Mouse (Mus musculus): ENCODE measurements at regions not wholly inside any gene's neighbourhood (a gene's known extent, or its start where the extent isn't known, plus 50 kb on each side); places are given as distances from the start of the nearest gene placed in this dataset.

GRCm38 (mm10) chr2:106454310-106454974, 238.6 kb upstream of the Mpped2 start:
- intact Hi-C loops (cut with DNase I): no loop called here
- peak in 1 of 2 experiments; percentile 39 for DNase-seq (ENCODE audit: low spot score in 2 of 2)

- no peak for DNase-seq (ENCODE audit: low spot score in 2 of 2)
- intact Hi-C loops (cut with DNase I): no loop called here
These were observed 238.0 kb upstream of the Mpped2 start for GRCm38 (mm10) chr2:106455039-106455438.

DNA sequence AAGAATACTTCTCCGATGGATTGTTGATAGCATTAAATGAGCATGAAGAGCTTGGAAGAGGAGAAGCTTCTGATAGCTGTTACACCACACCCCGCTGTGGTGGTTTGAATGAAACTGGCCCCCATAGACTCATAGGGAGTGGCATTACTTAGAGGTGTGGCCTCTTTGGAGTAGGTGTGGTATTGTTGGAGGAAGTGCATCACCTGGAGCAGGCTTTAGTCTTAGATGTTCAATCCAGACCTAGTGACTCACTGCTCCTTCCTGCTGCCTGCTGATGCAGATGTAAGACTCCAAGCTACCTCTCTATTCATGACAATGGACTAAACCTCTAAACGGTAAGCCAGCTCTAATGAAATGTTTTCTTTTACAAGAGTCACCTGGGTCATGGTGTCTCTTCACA, 237.1 kb upstream of the Mpped2 start:
- intact Hi-C loops (cut with DNase I): no loop called here
- DNase-seq (ENCODE audit: low spot score in 2 of 2): no peak

DNA sequence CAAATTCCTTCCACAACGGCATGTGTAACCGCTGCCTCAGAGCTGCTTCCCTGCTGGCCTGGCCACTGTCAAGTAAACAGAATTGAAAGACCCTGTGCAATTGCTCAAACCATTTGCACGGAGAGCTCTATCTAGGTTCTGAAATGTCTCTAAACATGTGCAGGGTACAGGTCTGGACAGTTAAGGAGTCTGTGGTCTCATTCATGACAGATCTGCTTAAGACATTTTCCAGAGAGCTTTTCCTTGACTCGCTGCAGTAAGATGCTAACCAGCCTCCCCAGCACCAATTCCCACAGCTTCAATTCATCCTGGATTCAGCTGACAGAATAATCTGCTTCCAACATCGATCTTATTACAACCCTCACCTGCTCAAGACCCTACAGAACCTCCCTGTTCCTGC, 235.1 kb upstream of the Mpped2 start:
- intact Hi-C loops (cut with DNase I): no loop called here
- no peak for DNase-seq (ENCODE audit: low spot score in 2 of 2)

GRCm38 (mm10) chr2:106461021-106461420, 232.0 kb upstream of the Mpped2 start:
- no peak for DNase-seq (ENCODE audit: low spot score in 2 of 2)
- intact Hi-C loops (cut with DNase I): no loop called here

DNA sequence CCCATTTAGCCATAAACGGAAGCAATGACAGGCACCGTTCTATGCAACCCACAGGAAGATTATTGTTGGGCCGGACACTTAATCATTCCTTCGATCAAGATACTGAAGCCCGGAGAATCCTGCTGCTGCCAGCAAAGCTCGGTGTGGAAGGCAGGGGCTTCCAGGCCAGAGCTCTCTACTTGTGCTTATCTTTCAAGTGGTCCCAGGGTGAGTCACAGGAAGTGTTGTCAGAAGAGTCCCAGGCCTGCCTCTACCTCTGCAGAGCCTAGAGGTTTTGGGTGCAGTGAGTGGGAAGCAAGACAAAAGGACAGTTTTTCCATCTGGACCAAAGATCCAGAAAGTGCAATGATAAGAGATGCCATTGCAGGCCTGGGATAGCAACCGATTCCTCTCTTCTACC, 231.6 kb upstream of the Mpped2 start:
- DNase-seq (ENCODE audit: low spot score in 2 of 2): no peak
- intact Hi-C loops (cut with DNase I): no loop called here

DNA sequence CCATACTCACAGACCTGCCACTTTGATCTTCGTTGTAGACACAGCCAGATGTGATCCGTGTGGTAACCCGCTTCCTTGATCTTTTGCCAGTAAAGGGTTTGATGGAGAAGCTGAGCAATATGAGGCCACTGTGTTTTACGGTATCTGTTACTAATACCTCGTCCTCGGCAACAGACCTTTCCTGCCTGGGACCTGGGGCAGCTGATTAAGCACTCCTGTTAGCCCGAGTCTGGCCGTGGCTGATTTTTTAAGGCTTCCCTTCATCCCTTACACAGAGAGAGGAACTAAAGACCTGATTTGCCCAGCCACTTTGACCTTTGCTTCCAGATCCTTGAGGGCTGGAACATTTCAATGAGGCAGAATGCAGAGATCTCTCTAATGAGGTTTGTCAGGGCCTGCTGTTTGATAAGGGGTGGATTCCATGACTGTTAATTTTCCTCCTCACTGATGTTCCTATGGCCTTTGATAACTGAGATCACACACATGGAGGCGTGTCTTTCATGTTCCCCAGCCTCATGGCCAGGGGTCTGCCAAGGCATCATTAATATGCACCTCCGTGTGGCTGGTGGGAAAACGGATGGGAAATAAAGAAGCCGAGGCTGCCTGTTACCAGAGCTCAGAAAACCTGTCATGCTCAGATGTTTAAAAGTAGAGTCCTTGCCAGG, 231.0 kb upstream of the Mpped2 start:
- intact Hi-C loops (cut with DNase I): no loop called here
- DNase-seq (ENCODE audit: low spot score in 2 of 2): no peak

GRCm38 (mm10) chr2:106465055-106465454, 228.0 kb upstream of the Mpped2 start:
- DNase-seq (ENCODE audit: low spot score in 2 of 2): no peak
- intact Hi-C loops (cut with DNase I): no loop called here

DNA sequence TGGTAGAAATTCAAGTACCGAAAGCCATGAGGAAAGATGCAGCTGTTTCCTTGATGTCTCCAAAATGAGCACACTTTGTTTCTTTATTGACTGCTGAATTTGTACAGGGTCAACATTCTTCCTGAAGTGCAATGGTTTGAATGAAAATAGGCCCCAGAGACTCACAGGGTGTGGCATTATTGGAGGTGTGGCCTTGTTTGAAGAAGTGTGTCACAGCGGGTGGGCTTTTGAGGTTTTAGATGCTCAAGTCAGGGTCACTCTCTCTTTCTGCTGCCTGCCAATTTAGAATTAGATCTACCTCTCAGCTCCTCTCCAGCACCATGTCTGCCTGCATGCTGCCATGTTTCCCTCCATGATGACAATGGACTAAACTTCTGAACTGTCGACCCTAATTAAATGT, 227.2 kb upstream of the Mpped2 start:
- intact Hi-C loops (cut with DNase I): no loop called here

DNA sequence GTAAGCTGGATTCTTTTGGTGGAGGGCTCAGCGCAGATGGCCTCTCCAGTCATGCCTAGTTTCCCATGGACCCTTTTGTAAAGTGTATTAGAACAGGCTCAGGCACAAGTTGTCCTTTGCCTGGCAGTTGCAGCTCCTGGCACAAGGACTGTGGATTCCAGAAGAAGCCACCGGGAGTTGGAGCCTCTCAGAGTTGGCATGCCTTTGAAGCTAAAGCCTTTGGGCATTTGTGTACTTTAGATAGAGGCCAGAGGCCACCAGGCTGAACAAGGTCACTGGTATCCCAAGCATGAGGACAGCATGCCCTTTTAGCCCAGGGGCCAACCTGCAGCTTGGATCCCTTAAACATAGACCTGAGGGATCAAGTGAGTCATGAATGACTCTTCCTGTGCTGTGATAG, 223.9 kb upstream of the Mpped2 start:
- no peak for DNase-seq (ENCODE audit: low spot score in 2 of 2)
- intact Hi-C loops (cut with DNase I): no loop called here

More for the DNA sequence above, 227.2 kb upstream of the Mpped2 start:
- DNase-seq (ENCODE audit: low spot score in 2 of 2): no peak

DNA sequence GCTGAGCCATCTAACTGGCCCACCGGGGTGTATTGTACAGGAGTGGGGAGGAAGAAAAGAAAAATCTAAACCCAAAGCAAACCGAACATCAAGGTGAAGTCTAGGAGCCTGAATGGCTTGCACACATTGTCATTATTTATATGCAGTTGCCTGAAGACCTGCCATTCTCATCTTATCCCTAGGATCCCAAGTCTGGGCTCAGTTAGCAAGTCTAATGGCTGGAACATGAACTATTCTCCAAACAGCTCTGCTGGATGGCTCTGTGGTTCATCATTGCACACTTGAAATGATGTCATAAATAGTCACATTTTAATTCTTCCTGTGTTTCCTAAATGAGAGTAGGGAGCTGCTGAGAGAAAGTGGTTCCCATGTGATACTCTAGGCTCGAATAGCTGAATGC, 219.6 kb upstream of the Mpped2 start:
- intact Hi-C loops (cut with DNase I): no loop called here

DNA sequence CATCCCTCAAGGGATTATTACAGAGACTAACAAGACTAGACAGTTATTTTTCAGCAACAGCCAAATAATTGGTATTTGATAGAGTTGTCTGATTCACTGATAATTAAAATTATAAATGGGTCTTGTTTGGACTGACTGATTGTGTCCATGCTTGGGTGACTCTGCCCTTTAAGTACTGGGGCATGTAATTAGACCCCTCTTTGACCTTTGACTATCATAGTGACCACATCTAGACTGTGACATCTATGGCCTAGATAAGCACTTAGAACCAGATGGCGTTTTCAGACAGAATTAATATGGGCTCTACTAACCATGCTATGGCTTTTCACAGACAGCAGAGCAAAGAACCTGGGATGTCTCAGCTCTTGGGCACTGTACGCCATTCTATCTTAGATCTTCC, 215.1 kb upstream of the Mpped2 start:
- intact Hi-C loops (cut with DNase I): no loop called here
- no peak for DNase-seq (ENCODE audit: low spot score in 2 of 2)

More for the DNA sequence above, 219.6 kb upstream of the Mpped2 start:
- no peak for DNase-seq (ENCODE audit: low spot score in 2 of 2)

GRCm38 (mm10) chr2:106487335-106488082, 205.6 kb upstream of the Mpped2 start:
- intact Hi-C loops (cut with DNase I): no loop called here
- DNase-seq (ENCODE audit: low spot score in 2 of 2): no peak

GRCm38 (mm10) chr2:106498735-106499134, 194.3 kb upstream of the Mpped2 start:
- intact Hi-C loops (cut with DNase I): no loop called here
- no peak for DNase-seq (ENCODE audit: low spot score in 2 of 2)

DNA sequence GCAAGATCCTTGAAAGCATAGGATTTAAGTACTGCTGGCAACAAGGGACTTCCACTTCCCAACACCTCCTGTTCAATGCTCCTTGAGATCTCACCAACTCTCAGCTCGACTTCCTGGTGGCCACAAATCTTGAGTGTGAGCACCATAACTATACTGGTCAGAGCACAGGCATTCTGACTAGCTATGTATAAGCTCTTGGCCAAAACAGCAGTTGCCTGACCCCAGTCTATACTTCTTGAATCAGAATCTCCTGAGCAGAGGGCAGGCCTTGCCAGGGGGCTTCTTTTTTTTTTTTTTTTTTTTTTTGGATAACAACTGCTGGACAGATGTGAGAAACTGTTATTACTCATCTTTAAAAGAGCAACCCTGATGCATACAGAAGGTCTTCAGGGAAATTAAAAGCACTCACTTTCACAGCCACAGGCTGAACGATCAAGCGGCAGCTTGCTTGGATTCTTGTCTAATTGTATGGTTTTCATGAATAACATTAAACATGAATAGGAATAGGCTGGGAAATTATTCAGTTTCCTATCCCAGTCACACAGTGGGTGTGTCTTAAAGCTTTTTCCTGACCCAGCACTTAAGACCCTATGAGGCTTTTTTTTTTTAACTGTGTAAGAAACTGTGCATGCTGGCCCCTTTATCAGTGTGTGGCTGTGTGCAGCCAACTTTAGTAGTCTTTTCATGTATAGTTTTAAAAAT, 193.7 kb upstream of the Mpped2 start:
- intact Hi-C loops (cut with DNase I): no loop called here
- no peak for DNase-seq (ENCODE audit: low spot score in 2 of 2)

GRCm38 (mm10) chr2:106504933-106505420, 188.1 kb upstream of the Mpped2 start:
- intact Hi-C loops (cut with DNase I): loop anchor here (1.0 kb wide), 1 partner anchor 12 kb away; no protein-coding TSS in a partner anchor
- peak in 1 of 2 experiments; percentile 80 for DNase-seq (ENCODE audit: low spot score in 2 of 2)

DNA sequence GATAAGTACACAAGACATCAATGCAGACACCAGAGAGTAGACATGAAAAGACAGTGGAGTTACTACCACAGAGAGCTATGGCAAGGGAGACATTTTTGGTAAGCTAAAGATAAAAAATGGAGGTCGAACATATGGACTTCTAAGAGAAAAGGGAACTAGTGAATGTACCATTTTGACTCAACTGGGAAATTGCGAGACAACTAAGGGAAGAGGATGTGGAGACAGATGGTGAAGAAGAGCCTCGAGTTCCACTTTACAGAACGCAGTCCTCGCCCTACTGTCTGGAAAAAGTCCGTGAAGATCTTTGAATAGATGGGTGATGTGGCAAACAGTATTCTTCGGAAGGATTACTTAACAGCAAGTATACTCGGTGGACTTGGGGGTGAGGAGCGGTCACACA, 181.2 kb upstream of the Mpped2 start:
- intact Hi-C loops (cut with DNase I): loop anchor here (5.0 kb wide), 1 partner anchor 140 kb away; no protein-coding TSS in a partner anchor
- DNase-seq (ENCODE audit: low spot score in 2 of 2): peak in 1 of 2 experiments; percentile 77

DNA sequence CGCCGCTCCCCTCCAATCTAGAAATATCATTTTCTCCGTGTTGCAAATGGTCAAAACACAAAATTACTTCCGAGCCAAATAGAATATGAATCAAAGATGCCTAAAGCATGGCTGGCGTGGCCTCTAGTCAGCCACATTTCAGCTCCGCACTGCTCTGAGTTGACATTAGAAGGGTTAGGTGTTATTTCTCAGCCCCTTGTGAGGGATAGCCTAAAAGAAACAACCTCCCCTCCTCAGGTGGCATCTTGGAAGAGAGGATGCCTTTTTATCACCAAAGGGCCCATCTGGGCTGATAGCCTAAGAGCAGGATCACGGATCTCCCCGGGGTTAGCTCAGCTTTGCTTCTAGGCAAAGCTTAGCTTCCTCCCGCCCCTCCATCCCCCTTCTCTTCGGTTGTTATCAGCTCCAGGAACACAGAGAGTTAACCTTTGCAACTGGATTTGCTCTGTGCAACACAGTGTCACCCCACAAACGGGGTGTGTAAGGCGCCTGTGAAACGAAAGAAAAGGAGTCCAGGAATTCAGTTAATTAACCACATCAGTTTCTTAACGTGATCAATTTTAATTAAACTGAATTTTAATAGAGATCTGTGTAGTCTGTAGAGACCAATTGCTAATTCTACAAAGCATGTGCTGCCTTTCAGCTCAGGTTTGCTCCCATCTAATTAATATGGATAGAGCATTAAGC, 180.6 kb upstream of the Mpped2 start:
- intact Hi-C loops (cut with DNase I): loop anchor here (5.0 kb wide), 1 partner anchor 140 kb away; no protein-coding TSS in a partner anchor
- no peak for DNase-seq (ENCODE audit: low spot score in 2 of 2)

GRCm38 (mm10) chr2:106513025-106513386, 180.1 kb upstream of the Mpped2 start:
- no peak for DNase-seq (ENCODE audit: low spot score in 2 of 2)
- intact Hi-C loops (cut with DNase I): loop anchor here (5.0 kb wide), 1 partner anchor 139 kb away; no protein-coding TSS in a partner anchor

Data from left cerebral cortex, postnatal 25 days (tissue).